Mouse (Mus musculus): ENCODE measurements at regions not wholly inside any gene's neighbourhood (a gene's known extent, or its start where the extent isn't known, plus 50 kb on each side); places are given as distances from the start of the nearest gene placed in this dataset.

GRCm38 (mm10) chr9:63863328-63863727, 105.5 kb upstream of the Smad3 start:
- TF ChIP-seq CTCF (IDR thresholded peaks at IDR 0.05; ENCODE audit: low read depth) (no peak), EP300 (IDR thresholded peaks at IDR 0.05; ENCODE audit: low read depth) (no peak)
